Mouse (Mus musculus): ENCODE data around the gene Pgs1. TPM values are rescaled to one million over a fixed set of nuclear protein-coding genes. Genes with fewer than 3 reads are reported as not detected.

The Pgs1 gene
- total RNA-seq, 2 experiments from 2014 or later = 87.1 to 89.0 TPM

DNA sequence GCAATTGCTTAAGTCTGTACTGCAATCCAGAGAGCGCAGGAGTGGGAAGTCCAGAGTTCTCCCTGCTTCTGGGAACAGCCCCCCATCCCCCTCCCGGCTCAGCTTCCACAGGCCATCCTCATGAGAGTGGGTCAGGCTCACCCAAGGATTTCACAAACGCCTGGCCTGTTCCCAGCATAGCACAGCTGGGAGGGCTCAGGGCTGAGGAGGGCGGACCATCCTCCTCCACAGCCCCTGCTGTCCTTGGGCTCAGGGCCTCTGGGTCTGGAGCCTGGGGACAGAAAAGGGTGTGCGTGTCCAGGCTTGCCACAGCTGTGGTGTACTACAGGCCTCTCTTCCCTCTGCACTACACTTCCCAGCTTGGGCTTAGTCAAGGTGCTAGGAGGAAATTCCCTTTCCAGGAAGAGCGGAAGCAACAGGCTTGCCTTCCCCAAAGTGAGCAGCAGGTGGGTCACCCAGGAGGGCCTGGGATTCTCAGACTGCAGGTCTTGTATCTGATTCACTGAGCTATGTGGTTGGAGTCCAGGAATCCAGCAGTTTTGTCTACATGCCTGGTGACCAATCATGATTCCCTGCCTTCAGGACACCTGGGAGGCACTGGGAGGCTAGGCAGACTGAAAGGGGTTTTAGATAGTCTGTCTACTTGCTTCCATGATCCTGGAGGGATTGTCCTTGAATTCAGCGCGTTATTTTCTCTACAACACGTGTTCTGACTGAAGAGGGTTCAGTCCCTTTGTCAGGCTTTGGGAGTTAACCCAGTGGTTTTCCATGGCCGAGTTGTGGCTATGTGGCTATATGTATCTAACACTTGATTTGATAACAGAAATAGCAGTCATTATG lies 23.6 kb upstream of the Pgs1 start:
- no peak for DNase-seq (ENCODE audit: low spot score in 2 of 2)

DNA sequence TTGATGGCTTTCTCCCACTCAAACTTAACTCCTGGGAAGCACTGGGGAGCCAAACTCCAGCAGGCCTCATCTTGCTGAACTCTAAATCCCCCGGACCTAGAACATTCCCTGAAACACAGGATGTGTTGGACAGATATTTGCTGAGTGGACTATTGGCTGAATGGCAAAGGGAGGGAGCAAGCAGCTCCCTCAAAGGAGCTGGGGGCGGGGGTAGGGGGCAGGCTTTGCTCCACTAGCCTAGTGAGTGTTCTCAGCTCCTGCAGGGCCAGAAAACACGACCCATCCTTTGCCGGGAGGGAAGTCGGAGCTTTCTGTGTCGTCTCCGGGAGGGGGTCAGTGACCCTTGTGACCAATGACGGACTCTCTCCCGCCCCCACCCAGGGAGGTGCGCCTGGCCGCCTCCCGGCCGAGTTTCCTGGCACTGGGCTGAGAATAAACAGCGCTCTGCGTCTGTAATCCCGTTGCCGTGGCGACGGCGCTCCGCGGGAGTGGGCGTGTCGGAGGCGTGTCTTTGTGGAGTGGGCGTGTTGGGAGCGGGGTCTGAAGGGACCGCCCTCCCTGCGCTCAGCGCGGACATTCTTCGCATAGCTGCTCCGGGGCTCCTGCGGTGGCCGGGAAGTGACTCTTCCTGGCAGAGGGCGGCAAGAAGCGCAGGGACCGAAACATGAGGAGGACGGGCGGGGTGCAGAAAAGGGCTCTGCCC lies 22.9 kb upstream of the Pgs1 start:
- peak; percentile 94 to 95 for DNase-seq (ENCODE audit: low spot score in 2 of 2)

DNA sequence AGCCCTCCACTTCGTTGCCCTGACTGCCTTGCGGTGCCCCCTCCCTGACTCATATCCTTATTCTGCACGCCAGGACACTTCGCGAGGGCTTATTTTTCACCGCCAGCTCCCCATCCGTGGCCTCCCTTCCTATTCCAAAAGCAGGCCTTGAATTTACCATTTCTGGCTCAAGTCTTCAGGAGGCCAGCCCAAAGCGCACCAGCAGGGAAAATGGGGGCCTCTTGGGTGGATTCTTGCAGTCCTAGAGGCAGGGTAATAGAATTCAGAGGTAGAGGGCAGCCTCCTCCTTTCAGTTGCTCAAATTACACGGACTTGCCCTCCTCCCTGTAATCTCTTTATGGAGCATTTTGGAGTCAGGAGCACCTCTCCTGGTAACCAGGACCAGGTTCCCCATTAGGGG lies 22.2 kb upstream of the Pgs1 start:
- DNase-seq (ENCODE audit: low spot score in 2 of 2) = no peak

DNA sequence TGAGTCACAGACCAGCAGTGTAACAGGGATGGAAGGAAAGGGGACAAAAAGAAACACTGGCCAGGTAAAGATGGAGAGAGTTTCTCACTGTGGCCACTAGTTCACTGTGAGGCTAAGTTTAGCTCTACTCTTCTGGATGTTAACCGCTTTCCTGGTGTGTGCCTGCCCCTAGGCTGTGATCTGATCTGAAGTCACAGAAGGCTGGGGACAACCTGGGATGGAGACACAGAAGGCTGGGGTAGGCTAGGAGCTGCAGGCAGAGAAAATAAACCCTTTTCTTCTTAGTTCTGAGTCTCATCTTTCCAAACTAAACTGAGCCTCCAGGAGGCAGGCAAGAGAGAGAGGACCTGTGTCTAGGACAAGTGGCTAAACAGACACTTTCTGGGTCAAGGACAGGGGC lies 21.8 kb upstream of the Pgs1 start:
- no peak for DNase-seq (ENCODE audit: low spot score in 2 of 2)

DNA sequence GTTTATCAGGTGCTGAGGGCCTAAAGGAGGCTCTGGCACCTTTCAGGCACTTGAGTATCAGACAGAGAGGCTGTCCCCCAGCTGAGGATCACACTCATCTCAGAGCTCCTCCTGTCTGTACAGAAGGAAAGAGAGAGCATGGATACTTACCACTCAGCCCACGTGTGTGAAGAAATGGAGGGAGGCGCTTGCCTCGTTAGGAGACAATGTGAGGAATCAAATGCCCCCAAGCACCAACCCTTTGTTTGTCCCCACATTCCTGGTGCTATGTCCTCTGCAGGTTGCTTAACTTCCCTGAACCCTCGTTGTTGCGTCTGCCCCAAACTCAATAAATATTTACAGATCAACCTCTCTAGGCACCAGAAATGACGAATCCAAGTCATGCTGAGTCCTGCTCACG lies 21.0 kb upstream of the Pgs1 start:
- DNase-seq (ENCODE audit: low spot score in 2 of 2) = no peak

DNA sequence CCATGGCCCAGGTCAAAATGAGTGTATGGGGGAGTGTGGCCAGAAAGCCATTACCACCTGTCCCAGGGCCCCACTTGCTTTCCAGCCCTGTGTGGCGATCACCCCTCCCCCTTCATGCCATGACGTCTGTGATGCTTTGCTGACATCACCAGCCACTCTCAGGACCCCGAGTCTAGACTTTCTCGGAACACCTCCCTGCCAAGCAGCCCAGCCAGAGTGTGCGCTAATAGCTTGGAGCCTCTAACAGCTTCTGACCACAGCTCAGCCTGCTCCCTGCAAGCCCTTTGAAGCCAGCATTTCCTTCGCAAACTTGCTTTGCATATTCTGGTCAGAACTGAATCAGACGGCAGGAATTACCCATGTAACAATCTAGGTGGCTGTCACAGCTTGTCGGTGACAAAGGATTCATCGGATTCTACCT lies 20.5 kb upstream of the Pgs1 start:
- no peak for DNase-seq (ENCODE audit: low spot score in 2 of 2)

DNA sequence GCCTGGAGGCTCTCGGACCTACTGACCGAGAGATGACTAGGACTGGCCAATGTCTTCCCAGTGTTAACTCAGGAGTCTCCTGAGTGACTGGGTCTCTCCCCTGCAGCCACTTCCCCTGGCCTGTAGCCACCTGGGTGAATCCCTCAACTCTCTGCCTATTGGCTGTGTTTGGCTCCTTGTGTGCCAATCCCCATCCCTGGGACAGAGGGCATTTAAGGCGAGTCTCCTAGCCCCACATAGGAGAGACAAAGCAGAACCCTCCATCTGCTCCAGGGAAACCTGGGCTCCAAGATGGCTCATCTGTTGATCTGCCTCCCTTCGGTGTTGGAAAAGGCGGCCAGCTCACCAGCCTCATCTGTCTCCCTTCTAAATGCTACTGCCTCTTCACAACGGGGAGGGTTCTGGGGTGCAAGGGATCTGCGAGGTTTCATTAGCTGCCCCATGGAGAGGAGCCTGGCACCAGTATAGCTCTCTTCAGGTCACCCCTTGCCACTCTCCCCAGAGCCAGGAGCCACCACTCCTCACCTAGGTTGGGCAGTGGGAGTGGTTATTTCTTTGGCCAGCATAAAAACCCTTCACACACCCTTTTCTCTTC lies 19.5 kb upstream of the Pgs1 start:
- DNase-seq (ENCODE audit: low spot score in 2 of 2) = no peak

DNA sequence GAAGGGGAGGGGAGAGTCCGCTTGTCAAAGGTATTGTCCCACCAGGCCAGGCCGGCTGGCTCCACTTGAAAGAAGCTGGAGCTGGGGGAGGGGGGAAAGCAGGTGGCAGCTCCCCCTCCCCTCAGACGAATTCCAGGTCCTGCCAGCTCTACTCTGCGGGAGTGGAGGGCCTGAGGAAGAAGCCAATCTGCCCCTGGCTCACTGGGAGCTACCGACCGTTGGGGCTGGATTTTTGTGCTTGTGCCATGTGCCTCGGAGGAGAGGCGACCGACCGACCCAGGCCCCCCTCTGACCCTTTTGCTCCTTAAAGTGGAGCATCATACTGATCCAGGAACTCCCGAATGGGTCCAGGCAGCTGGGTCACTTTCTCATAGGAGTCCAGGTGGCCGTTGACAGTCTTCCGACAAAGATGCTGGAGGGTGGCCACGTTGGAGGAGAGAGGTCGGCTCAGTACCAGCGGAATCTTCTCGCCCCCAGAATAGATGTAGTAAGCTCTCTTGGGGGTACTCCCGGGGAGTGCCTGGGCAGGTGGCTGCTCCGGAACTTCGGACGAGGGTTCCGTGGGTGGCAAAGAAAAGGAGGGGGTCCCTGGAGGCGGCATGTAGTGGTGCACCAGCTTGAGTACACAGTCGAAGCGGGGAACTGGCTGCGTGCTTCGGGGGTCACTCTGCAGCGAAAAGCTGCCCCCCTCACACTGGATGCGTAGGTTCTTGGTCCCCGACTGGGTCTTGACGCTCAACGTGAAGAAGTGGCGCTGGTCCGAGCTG lies 18.7 kb upstream of the Pgs1 start:
- peak in 1 of 2 experiments; percentile 15 for DNase-seq (ENCODE audit: low spot score in 2 of 2)

DNA sequence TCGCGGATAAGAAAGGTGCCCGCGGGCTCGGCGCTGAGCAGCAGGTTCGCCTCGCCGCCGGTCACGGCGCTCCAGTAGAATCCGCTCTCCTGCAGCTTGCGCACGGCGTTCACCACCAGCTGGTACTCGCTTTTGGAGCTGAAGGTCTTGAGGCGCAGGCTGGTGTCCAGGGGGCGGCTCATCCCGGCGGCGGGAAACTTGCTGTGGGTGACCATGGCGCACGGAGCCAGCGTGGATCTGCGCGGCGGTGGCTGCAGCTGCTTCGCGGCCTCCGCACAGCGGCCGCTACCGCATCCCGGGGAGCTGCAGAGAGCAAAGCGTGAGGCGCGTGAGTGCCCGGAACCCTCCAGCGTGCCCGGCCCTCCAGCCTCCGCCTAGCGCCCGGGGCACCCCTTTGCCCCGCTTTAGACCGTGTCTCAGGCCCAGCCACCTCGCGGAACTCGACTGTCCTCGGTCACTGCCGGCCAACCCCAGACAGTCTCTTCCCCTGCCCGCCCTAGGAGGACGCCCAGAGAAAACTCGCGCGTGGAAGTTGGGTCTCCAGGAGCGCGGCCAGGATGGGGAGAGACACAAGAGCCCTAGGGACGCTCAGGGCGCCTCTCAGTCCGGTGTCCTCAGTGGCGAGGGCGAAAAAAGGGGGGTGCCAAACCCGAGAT lies 17.9 kb upstream of the Pgs1 start:
- peak; percentile 38 to 49 for DNase-seq (ENCODE audit: low spot score in 2 of 2)

DNA sequence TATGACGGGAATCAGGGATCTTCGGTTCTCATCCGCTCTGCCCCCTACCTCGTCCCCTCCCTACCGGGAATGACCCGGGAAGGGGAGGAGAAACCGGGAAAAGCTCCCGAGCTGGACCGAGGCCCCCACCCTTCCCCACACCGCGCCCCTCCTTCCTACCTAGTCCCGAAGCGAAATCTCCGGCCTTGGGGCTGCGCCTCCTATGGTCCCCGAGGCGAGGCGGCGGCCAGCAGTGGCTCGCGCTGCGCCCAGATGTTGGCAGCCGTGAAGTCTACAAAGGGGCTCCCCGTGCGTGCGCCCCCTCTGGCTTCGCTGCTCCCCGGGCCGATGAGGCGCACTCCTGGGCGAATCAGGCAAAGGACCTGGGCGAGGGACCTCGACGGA lies 17.4 kb upstream of the Pgs1 start:
- peak in 1 of 2 experiments; percentile 7 for DNase-seq (ENCODE audit: low spot score in 2 of 2)

DNA sequence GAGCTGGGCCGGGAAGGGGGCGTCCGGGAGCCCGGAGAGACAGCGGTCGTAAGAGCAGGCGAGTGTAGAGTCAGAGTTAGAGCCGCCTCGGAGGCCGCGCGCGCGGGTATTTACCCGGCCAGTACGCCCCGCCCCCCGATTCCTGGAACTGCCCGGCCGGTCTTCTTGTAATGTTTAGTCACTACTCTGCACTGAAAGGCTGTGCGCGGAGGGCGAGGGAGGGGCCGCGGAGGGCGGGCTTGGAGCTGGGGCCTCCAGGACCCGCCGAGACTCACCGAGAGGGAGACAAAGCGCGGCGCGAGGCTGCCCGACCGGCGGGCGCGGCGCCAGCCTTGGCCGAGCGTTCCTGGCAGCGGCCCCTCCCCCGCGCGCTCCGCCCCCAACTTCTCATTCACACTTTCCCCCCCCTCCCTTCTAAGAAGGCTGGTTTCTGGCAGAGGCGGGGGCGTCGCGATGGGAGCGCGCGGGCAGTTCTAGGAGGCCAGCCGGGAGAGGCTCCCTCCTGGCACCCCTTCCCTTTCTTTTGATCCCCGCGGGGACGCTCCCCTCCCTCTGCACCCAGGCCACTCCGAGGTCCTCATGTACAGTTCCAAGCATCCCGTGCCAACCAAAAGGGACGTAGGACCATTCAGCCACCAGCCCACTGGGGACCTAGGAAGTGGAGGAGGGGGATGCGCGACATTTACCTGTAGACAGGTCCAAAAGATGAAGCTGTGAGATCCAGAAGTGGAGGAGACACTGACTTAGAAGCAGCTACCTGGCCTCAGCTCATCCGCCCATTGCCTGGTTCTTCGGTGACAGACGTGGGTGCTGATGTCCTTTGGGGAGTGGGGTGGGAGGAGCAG lies 16.8 kb upstream of the Pgs1 start:
- peak; percentile 78 to 86 for DNase-seq (ENCODE audit: low spot score in 2 of 2)

DNA sequence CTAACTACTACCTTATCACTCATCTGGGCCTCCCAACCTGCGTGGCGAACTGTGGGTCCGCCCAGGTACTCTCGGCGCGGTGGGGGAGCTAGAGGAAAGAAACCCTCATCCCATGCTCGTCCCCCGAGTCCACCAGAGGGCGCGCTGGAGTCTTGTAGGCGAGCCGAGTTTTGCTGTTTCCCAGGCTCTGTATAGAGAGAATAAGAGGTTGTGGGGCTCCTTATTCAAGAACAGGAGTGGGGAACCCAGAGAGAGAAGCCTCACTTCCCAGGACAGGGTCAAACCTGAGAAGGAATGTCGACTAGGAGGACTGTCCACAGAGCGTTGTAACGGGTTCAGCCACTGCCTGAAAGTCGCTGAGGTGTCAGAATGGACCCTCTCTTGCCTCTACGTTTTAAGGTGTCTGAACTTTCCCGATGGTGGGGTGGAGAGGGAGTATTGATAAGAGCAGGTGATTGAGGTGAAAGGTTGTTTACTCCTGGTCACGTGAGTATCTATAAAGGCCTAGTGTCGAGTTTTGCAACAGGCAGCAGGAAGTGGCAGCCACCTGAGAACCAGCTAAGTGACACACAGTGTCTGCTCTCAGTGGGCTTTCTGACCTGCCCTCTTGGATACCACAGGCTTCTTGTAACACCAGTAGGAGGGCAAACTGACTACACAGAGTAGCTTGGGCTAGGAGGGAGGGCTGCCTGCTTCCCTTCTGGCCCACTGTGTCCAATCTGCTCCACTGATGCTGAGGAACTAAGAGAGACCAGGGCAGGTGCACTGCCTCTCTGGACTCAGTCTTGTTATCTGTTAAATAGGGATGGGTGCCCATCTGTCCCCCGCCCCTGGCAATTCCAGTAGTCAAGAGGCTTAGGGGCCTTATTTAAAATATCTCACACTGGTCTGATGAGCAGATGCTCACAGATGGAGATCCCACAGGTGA lies 15.9 kb upstream of the Pgs1 start, which contains the start of gene Socs3:
Socs3 (minus strand) TSS at position 103 of the 928 bp plus-strand sequence.
- DNase-seq (ENCODE audit: low spot score in 2 of 2) = peak; percentile 94 to 98

DNA sequence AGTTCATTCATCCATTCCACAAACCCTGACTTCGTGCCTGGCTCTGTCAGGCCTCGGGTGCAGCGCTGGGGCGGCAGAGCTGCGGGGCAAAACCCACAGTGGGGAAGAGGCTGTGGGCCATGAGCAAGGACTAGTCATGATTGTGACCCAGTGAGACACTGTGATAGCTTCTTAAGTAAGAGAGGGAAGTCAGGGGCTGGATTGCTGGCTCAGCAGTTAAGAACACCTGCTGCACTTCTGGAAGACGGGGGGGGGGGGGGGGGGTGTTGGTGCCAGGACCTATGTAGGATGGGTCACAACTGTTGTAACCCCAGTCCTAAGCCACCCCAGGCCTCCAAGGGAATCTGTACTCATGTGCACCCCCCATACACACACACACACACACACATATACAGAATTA lies 15.0 kb upstream of the Pgs1 start:
- DNase-seq (ENCODE audit: low spot score in 2 of 2) = no peak

DNA sequence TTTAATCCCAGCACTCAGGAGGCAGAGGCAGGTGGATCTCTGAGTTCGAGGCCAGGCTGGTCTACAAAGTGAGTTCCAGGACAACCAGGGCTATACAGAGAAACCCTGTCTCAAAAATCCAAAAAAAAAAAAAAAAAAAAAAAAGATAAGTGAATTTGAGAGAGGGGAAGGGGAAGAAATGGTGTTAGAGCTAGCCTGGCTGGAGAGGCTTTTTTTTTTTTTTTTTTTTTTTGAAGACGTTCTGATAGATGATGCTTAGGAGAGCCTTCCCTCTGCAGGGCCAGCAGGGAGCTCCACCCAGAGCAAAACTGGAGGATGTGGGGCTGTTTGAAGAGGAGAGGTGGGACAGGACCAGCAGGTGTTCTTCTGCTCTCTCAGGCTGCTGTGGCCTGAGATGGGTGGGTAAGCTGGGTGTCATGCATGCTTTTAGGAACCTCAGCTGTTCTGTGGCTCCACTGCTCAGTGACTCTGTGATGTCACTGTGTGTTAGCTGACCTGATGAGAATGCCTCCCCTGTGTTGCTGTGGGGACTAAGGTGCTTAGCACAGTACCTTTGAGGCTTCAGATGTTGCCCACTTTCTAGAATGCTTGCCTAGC lies 14.3 kb upstream of the Pgs1 start:
- no peak for DNase-seq (ENCODE audit: low spot score in 2 of 2)

DNA sequence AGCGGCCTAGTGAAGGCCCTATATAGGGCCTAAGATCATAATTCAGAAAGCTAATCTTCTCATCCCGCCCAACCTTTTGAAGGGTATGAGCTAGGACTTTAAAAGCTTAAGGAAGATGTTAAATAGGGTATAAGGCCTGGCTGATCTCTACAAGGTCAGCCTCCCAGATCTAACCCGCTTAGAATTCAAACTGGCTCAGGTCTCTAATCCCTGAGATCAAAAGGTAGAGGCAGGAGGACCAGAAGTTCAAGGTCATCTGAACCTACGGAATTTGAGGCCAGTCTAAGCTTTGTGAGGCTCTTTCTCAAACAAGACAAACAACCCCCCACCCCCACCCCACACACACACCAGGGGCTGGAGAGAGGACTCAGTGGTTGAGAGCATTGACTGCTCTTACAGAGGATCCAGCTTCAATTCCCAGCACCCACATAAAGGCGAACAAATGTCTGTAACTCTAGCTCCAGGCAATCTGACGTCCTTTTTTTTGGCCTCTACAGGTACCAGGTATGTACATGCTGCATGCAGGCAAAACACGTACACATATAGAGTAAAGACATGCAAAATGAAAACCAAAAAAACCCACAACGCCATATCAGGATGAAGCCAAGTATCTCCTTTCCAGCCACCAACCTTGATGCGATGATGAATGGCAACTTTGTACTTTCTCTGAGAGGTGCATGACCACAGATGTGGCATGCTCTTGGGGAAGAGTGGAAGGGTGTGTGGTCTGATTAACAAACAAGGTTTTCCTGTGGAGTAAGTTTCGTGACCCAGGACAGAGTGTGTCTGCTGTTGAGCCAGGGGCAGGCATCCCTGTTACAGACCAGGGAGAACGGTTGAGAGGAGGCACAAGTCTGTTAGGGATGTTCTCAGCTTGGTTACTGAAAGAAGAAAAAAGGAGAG lies 13.2 kb upstream of the Pgs1 start:
- no peak for DNase-seq (ENCODE audit: low spot score in 2 of 2)

DNA sequence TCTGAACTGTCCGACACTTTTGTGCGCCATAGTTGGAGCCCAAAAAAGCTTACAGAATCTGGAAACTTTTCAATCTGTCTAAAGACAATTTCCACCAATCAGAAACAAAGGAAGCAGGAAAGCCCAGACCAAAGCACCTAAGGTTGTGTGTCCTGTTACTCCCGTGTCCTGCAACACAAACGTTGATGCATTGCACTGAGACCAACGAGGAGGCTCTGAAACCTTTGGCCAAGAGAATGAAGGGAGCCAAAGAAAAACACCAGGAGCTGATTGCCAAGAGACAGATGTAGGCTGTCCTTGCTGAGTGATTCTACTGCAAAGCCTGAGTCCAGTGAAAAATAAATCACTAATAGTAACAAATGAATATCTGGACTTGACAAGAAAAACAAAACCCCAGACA lies 12.5 kb upstream of the Pgs1 start:
- no peak for DNase-seq (ENCODE audit: low spot score in 2 of 2)
